Mouse (Mus musculus): ENCODE measurements around the gene D430041D05Rik. TPM values are rescaled to one million over a fixed set of nuclear protein-coding genes. Genes with fewer than 3 reads are reported as not detected.

Gene D430041D05Rik
- total RNA-seq, 2 experiments from 2014 or later, result 70.9 to 78.2 TPM

DNA sequence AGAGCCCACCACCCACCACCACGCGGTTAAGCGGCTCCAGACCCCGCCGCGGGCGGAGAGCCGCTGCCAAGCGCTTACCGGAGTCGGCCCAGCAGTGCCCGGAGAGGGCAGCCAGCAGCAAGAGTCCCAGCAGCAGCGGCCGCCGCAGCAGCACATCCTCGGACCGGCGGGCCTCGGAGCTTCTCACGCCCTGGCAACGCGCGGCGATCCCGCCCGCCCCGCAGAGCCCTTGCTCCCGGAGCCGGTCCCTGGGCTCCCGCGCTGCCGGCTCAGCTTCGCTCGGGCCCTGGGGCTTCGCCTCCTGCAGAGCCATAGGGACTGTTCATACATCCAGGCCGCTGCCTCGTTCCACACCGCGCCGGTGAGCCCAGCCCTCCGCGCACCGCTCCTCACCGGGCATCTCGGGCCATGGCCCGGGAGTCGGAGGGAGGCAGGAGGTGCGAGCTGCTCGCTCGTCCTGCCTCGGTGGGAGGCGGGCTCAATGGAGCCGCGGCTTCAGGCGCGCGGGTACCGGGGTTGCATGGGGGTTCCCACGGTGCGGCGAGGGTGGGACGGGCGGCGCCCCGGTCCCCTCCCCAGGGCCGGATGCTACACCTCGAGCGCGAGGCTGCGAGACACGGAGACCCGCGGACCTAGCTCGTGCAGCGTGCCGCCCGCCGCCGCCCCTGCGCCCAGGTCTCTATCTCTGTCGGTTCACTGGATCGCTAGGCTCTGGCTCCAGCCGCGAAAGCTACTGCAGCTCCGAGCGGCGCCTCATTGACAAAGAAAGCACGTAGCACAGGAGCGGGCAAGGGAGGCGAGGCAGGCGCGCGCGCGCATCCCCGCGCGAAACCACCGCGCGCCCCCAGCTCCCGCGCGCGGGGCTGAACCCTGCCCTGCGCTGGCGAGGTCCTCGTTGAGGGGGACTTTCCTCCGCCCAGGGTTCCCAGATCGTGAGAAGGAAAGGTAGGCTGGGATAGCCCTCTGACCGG is 677 bp downstream of the D430041D05Rik start:
- peak; percentile 42 to 70 for DNase-seq (ENCODE audit: low spot score in 2 of 2)

DNA sequence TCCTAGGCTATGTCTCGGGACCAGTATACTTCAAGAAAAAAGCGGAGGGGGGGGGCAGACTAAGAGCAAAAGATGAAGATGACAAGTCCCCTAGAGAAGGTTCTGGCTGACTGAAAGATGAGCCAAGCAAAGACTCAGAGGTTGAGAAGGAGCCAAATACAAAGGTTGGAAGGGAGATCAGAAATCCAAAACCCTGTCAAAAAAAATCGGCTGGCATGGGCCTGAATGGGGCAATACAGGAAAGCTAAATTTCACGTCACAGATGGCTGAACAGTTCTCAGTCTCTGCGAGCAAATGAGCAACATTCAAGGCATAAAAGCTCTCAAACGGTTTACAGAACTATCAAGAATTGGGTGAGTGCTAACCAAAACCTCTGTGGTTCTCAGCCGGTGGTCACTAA is 2.5 kb downstream of the D430041D05Rik start:
- no peak for DNase-seq (ENCODE audit: low spot score in 2 of 2)

DNA sequence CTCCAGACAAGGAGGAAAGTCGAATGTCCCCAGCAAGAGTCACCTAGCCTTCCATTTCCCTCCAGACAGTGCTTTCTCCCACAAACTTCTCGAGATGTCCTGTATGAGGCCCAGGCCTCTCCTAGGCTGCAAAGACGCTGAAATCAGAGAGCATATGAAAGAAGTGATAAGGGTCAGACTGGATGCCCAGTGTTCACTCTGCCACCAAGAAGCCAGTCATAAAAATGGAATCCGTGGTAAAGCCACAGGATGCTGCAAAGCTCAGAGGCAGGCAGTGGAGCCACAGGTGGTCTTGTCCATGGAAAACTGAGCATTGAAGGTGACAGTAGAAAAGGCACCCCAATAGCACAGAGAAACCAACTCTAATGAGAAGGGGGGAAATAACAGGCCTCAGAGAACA is 2.9 kb downstream of the D430041D05Rik start:
- DNase-seq (ENCODE audit: low spot score in 2 of 2), result no peak

DNA sequence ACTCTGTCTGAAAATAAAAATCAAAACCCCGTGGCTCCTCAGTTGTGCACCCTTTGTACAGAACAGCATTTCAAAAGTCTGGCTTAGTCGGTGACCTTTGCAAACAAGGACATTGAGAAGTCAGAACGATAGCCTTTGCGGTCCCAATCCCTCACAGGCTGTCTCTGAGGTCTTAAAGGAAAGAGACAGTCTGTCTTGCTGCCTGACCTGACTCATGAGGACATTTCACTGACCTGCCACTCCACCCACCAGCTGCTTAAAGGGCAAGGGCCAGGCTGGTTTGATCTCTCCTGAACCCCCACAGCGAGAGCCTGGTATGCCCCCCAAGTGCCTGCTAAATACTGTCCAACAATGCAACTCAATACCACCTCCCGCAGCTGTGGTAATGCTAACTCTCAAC is 6.8 kb downstream of the D430041D05Rik start:
- no peak for DNase-seq (ENCODE audit: low spot score in 2 of 2)

DNA sequence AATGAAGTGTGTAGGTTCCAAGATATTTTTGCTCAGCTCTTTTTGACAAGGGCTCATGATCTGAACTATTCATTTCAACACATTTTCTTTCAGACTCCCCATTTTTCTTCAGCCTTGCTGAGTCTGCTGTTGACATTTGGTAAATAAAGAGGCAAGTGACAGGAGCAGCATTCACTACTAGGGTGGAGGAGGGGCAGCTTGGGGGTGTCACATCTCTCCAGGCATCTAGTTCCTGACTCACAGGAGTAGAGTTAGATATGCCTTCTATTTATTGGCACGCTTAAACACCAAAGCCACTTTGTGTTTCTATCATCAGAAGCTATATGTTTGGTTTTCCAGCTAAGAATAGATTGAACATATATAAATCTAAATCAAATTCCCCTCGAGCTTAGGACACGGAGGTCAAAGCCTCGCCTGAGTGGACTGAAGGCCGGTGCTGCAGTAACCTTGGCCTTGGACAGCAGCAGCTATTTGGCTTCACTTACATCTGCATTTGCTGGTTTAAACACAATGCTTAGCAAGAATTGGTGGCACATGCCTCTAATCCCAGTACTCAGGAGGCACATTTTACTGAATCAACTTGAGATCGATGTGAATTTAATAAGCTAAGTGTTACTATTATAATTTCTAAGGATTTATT is 12.0 kb downstream of the D430041D05Rik start:
- DNase-seq (ENCODE audit: low spot score in 2 of 2), result no peak

DNA sequence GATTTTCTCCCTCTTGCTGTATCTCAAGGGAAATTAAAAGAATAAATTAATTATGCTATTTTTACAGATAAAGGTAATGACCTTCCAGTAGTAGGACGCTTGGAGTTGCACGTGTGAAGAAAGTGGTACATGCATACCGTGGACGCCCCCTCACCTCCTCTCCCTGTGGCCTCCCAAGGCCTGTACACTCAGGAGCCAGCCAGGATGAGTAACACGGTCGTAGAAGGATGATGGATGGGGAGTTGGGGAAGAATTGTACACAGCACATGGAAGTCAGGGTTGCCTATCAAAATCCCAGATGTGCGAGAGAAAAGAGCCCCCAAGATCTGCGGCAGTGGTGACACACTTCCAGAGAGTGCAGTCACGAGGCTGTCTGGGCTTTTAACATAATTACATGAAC is 14.9 kb downstream of the D430041D05Rik start:
- no peak for DNase-seq (ENCODE audit: low spot score in 2 of 2)

DNA sequence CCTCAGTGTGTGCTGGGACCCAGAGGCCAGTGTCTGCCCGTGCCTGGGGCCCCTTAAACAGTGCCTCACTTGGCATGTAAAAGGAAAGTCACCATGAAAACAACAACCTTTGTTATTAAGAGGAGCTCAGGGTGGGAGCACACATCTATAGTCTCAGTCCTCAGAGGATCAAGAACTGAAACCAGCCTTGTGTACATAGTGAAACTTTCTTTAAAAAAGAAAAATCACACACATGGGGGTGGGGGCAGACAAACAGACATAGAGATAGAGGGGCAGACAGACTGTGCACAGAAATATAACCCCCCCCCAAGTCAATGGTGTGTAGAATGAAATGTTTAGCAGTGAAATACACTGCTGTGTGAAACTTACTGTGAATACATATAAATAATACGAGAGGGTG is 16.0 kb downstream of the D430041D05Rik start:
- DNase-seq (ENCODE audit: low spot score in 2 of 2), result no peak

DNA sequence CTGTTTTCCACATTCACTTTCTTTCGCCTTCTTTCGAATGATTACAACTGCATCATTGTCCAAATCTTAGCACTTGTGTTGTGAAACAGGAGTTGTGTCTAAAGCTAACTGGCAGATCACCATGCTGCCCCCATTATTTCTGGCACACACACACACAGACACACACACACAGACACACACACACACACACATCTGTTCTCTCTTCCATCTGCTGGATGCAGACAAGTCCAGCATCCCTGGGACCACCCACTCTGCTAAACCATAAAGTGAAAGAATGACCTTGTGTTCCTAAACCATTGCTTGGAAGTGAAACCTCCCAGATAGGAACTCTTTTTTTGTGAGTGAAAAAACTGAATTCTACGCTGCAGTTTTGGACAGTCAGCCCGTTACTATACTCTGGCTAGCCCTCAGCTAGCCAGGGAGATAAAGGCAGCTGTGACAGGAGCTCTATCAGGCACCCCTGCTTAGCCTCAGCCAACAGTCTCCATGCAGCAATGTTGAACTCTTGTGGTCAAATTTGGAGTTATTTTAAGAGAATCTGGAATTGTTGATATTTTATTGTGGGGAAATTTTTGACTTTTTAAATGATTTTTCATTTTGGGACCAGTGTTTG is 18.0 kb downstream of the D430041D05Rik start:
- no peak for DNase-seq (ENCODE audit: low spot score in 2 of 2)

DNA sequence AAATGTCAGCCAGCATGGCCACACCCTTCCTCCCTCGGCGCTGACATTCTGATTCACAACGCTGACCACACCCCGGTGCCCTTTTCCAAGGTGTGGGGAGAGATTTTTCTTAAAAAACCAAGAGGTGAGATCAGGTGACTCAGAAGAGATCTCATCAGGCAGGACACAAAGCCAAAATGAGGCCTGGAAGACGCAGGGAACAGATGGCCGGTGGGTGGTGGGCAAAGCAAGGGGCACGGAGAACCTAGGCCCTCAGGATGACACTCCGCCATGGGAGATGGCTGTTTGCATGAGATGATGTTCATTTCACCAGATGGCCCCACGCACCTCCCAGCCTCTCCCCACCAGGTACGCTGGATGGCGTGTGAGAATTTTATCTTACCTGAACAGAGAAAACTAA is 21.6 kb downstream of the D430041D05Rik start:
- no peak for DNase-seq (ENCODE audit: low spot score in 2 of 2)

DNA sequence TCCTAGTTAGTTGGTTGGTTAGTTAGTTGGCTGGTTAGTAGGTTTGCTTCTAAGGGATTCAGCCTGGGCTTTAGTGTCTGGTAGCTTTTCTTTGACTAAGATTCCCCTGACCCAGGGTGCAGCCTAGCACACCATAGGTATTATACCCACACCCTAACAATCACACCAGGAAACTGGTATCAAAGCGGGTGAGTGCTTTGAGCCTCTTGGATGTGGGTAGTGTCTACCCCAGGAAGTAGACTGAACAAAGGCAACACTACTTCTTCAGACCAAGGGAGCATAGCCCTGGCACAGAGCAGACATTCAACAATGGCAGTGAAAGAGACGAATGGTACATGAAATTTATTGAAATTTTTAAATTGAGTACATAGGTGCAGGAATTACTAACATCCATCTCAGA is 24.9 kb downstream of the D430041D05Rik start:
- no peak for DNase-seq (ENCODE audit: low spot score in 2 of 2)

DNA sequence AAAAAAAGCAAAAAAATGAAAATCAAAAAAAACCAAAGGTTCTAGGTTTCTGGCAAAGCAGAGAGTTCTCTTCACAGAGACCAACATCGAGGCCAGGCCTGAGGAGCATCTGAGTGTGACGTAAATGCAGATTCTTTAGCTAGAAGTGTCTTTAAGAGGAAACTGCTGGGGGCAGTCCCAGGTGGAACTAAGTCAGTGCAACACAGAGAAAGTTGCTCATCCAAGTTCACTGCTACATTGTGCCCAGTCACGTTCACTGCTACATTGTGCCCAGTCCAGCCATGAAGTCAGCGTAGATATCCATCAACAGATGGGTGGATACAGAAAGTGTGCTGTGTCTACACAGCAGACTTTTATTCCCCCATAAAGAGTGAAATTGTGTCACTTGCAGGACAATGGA is 27.2 kb downstream of the D430041D05Rik start:
- no peak for DNase-seq (ENCODE audit: low spot score in 2 of 2)

DNA sequence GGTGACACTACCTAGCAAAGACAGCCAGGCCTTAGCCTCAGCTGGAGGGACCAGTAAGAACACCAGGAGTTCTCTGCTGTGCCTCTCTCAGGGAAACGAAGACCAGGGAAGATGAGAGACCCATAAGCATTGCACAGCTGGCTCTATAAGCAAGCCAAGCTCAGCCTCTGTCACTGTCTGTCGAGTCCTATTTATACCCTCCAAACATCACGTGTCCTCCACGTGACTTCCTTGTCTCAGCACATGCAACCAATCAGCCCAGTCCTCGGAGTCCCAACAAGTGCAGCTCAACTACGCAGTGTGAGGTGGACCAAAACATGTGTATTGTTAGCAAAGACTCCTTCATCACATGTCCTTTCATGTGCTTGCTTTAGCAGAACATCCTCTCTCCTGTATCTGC is 28.0 kb downstream of the D430041D05Rik start:
- no peak for DNase-seq (ENCODE audit: low spot score in 2 of 2)

DNA sequence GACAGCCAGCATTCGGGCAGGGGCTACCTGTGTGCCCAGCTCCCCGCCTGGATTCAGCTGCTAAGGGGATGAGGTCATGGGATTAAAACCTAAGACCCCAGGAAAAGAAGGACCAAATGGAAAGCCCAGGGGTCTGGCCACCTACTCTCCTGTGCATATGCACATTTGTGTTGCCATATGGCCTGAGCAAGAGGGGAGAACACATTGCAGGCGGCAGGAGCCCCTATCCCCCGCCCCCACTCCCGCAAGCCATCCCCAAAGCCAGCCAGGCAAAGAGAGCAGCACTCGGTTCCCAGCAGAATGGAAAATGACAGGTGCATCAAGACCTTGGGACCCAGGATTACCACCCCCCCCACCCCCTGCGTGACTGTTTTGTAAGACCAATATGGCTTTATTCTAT is 31.5 kb downstream of the D430041D05Rik start:
- no peak for DNase-seq (ENCODE audit: low spot score in 2 of 2)

DNA sequence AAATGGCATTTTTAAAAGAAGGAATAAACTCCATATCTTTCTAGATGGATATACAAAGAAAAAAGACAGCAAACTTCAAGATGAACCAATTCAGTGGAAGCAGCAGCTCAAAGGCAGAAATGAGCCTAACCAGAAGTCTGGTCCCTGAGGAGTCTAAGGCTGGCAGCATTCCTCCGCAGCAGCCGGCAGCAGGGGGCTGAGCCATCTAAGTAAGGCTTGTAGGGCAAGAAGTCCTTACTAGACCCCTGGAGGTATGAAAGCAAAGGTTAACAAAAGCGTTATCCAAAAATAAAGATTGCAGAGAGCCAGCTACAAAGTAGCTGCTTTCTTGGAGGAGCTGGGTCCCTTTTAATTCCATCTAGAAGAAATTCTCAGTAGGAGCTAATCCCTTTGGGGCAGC is 32.0 kb downstream of the D430041D05Rik start:
- no peak for DNase-seq (ENCODE audit: low spot score in 2 of 2)

DNA sequence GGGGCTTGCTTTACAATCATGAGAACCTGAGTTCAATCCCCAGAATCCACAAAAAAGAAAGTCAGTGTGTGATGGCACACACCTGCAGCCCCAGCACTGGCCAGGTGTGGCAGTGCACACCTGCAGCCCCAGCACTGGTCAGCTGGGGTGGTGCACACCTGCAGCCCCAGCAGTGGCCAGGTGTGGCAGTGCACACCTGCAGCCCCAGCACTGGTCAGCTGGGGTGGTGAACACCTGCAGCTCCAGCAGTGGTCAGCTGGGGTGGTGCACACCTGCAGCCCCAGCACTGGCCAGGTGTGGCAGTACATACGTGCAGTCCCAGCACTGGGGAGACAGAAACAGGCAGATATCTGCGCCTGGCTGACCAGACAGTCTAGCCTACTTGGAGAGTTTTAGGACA is 32.8 kb downstream of the D430041D05Rik start:
- DNase-seq (ENCODE audit: low spot score in 2 of 2), result no peak

DNA sequence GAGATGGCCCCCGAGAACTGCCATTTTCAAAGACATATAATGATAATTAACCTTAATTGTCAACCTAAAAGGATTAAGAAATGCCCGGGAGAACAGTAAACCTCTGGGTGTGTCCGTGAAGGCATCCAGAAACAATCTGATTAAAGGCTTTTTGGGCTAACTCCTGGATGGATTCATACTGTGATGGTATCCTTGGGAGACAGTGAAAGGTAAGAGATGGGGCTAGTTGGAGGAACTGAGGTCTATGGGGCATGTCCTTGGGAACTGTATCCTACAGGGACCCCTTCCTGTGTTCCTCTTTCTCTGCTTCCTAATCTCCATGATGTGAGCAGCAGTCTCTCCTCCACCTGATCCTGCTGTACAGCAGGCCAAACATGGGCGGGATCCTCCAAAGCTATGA is 38.7 kb downstream of the D430041D05Rik start:
- DNase-seq (ENCODE audit: low spot score in 2 of 2), result no peak

DNA sequence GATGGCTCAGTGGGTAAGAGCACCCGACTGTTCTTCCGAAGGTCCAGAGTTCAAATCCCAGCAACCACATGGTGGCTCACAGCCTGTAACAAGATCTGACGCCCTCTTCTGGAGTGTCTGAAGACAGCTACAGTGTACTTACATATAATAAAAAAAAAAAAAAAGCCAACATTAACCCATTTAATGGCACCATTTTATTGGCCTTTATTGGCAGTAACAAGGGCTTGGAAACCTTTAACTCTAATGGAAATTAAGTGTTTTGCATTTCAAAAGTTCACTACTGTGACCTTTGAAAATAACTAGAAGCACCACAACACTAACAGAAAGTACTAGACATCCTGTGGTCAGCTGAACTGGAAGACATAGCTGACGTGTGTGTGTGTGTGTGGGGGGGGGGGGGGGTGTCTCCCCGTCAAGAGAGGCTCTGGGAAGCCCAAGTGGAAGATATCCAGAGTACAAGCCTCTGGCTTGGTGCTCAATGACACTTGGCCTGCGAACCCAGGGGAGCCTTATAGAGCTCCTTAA is 39.1 kb downstream of the D430041D05Rik start:
- DNase-seq (ENCODE audit: low spot score in 2 of 2), result no peak

DNA sequence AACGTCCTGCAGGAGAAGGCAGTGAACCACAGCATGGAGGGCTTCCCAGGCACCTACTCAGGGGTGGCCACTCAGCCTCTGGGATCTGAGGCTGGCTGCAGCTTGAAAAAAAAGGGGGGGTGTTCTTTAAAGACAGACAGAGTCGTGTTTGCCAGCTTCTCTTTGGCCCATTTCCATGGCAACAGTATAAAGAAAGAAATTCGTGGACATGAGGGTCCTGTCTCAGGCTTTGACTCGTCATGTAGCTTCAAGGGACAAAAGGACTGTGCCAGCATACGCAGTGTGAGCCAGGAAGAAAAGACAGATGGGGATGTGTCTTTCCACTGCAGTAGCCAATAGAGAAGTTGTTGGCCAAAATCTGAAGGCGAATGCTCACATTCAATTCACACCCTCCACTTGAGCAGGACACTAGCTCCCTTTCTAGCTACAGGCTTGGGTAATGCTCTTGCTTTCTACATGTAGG is 42.9 kb downstream of the D430041D05Rik start:
- no peak for DNase-seq (ENCODE audit: low spot score in 2 of 2)

DNA sequence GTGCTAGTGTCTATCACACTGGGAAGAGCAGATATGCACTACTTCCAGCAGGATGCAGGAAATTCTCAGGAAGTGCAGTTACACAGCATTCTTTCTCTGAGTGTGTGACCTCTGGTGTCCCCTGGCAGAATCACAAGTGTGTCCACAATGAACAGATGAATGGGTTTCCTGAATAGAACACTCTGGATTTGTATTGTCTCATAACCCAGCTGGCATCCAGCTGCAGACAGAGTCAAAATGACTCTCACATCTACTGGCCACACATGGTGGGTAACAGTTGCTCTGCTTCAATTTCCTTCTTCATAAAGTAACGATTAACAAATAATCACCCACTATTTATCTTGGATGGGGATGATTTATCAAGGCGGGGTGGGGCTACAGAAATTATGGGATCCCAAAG is 43.5 kb downstream of the D430041D05Rik start:
- no peak for DNase-seq (ENCODE audit: low spot score in 2 of 2)

DNA sequence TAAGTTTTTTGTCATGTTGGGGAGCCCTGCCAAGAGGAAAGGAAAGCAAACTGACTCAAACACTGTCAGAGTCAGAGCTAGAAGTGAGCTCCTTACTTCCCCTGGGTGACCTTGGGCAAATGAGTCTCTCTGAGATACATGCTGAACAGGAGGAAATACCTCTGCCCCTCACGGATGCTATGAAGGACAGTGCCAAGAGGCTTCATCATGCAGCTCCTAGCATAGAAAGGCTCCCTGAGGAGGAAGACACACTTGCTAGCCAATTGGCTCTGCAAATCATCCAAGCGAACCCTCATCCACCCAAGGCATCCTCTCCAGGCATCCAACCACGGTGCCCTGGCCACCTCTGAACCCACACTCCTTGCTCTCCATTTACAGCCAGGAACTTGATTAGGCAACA is 51.5 kb downstream of the D430041D05Rik start:
- DNase-seq (ENCODE audit: low spot score in 2 of 2), result no peak

DNA sequence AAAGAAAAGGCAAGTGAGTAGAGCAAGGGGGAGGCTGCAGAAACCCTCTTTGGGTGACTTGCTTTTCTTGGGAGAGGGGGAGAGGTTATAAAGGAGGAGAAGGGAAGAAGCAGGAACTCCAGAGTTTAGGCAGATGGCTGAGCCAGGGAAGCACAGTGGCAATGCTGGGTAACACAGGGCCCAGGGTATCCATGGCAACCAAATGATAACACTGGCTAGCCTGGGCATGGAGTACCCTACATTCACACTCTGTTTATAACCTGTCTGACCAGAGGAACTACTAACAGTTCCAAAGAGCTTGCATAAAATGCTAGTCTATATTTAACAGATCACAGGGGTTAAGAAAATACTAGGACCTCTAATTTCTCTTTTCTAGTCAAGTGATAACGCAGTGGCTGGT is 51.9 kb downstream of the D430041D05Rik start:
- DNase-seq (ENCODE audit: low spot score in 2 of 2), result no peak

DNA sequence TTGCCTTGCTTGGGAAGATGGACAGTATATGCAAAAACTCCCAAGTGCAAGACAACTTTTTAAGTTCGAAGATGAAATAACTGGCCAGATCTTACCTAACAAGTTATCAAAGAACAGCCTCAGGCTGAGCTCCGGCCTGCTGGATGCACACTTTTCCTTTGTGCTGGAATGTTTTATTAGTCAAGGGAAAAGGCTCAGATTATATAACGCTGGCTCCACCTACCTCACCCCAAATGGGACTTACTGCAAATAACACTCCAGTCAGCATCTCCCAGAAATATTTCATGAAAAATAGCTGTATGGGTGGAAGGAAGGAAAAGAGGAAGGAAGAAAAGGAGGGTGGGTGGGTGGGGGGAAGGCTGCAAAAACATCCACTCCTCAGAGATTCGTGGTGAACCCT is 54.3 kb downstream of the D430041D05Rik start:
- DNase-seq (ENCODE audit: low spot score in 2 of 2), result peak in 1 of 2 experiments; percentile 32
